Mouse (Mus musculus): ENCODE measurements around the gene Timmdc1.

GRCm38 (mm10) chr16:38502469-38502868 is 20.0 kb downstream of the Timmdc1 start:
- TF ChIP-seq EP300 (IDR thresholded peaks at IDR 0.05; ENCODE audit: insufficient read depth, low read depth, low read length) = no peak
- TF ChIP-seq CTCF (IDR thresholded peaks at IDR 0.05) = no peak
